Mouse (Mus musculus): ENCODE data around the gene Adprhl1. TPM values are rescaled to one million over a fixed set of nuclear protein-coding genes. Genes with fewer than 3 reads are reported as not detected.

The Adprhl1 gene
- total RNA-seq, 2 experiments from 2014 or later, result 1.3 to 1.4 TPM

- DNase-seq (ENCODE audit: extremely low spot score in 1 of 2, low spot score in 1 of 2), result peak in 1 of 2 experiments; percentile 44
Measured at GRCm38 (mm10) chr8:13200301-13201012, 53.5 kb downstream of the Adprhl1 start, which contains the start of gene Grtp1. Grtp1 (minus strand) TSS chr8:13200620.

GRCm38 (mm10) chr8:13199385-13200061 is 54.4 kb downstream of the Adprhl1 start:
- no peak for DNase-seq (ENCODE audit: extremely low spot score in 1 of 2, low spot score in 1 of 2)

DNA sequence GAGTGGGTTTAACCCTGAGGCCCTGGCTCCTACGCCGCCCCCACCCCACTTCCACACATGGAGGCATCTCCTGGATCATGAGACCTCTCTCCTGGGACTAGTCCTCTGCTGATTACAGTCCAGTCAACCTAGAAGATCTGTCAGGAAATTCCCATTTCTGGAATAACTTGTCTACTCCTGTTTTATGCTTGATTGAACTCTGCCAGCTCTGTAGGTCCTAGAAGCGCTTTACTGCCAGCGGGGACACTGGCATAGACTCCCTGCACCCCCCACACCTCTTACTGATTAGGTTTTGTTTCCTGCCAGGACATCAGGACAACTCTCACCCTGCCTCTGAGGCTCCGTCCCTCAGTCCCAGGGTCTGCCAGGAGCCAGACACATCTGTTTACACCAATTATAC is 56.5 kb downstream of the Adprhl1 start:
- DNase-seq (ENCODE audit: extremely low spot score in 1 of 2, low spot score in 1 of 2), result no peak

DNA sequence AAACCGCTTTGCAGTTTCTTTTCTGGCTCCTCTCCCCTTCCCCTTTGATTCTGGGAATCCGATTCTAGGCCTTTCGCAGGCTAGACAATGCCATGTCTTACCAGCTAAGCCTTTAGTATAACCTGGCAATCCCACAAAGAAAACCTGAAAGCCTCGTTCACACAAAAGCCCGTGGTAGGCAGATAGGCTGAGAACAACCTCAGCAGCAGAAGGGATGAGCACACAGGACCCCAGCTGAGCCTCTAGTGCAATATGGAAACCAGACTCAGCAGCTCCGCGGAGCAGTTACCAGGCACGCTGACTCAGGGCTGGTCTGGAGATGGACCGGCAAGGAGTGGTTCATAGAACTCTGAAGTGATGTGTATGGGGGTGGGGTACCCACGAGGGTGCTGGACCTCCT is 59.1 kb downstream of the Adprhl1 start:
- no peak for DNase-seq (ENCODE audit: extremely low spot score in 1 of 2, low spot score in 1 of 2)

GRCm38 (mm10) chr8:13190235-13190634 is 63.7 kb downstream of the Adprhl1 start:
- DNase-seq (ENCODE audit: extremely low spot score in 1 of 2, low spot score in 1 of 2), result no peak

- DNase-seq (ENCODE audit: extremely low spot score in 1 of 2, low spot score in 1 of 2), result no peak
Measured at GRCm38 (mm10) chr8:13188857-13189256, 65.1 kb downstream of the Adprhl1 start.

DNA sequence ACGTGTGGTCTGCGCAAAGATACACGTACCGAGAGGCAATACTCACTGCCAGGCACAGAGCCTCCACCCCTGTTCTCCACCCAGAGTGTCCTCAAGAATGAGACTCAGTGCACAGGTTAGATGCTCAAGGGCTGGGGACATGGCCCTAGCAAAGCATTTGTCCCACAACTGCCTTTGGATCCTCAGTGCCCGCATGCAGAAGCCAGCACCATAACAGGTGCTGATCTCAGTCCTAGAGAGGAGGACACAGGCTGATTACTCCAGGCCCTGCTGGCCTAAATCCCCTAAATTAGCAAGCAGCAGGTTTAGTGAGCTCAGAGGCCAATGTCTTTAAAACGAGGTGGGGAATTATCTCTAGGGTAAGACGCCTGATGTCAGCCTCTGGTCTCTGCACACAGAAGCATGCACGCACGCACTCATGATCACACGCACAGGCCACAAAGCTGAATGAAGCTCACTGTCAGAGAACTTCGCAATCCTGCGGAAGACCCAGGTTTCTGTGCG is 65.9 kb downstream of the Adprhl1 start:
- DNase-seq (ENCODE audit: extremely low spot score in 1 of 2, low spot score in 1 of 2), result no peak

DNA sequence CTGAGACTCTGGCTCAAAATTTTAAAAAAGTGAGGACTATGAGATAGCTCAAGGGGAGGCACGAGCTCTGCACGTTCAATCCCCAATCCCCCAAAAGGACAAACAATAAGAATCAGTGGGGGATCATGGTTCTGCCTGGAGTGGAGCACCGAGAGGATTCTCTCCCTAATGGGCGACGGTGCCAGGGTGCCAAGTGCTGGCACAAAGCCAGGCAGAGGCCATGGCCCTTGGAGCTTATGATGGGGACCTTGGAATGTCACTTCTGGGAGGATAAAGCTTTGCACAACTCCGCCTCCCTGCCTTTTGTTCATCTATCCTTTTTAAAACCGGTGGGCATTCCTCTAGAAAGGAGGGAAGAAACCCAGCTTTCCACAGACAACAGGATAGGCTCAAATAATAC is 66.3 kb downstream of the Adprhl1 start:
- no peak for DNase-seq (ENCODE audit: extremely low spot score in 1 of 2, low spot score in 1 of 2)

DNA sequence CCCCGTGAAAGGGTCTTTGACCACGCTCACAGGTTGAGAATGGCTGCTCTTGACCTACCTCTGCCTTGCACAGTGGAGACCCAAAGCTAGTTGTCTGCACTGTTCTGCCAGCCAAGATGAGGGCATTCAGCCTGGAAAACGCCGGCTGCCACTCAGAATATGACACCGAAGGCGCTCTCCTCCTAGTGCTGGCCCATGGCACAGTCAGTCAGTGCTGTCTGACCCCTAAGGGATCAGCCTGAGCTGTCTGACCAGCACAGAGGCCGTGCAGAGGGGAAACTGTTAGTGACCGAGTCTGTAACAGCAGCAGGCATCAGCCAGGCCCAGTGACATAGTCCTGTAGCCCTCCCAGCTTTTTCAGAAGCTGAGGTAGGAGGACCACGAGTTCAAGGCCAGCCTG is 66.7 kb downstream of the Adprhl1 start:
- no peak for DNase-seq (ENCODE audit: extremely low spot score in 1 of 2, low spot score in 1 of 2)

DNA sequence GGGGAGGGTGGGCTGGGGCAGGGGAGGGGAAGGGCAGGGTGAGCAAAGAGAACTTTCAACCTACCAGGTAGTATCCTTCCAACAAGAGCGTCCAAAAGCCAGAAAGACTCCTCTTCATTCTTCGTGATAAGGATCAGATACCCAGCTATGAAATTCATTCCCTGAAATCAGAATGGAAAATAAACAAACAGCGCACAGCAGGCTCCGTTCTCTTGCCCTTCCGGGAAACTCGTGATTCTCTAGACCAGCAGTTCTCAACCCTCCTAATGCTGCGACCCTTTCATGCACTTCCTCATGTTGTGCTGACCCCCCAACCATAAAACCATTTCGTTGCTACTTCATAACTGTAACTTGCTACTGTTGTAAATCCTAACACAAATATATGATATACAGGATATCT is 67.1 kb downstream of the Adprhl1 start:
- no peak for DNase-seq (ENCODE audit: extremely low spot score in 1 of 2, low spot score in 1 of 2)

DNA sequence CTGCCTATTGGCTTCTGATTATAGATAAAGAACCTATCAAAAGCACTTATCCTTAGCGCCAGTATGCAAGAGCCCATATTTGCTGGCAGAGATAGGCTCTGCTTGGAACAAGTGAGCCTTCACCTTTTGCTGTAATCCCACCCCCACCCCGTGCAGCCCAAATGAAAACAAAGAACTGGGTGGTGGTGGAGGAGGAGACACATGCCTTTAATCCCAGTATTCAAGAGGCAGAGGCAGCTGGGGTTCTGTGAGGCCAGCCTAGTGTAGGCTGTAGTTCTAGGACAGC is 72.3 kb downstream of the Adprhl1 start:
- no peak for DNase-seq (ENCODE audit: extremely low spot score in 1 of 2, low spot score in 1 of 2)

- no peak for DNase-seq (ENCODE audit: extremely low spot score in 1 of 2, low spot score in 1 of 2)
Measured at GRCm38 (mm10) chr8:13180911-13181690, 72.9 kb downstream of the Adprhl1 start.

- DNase-seq (ENCODE audit: extremely low spot score in 1 of 2, low spot score in 1 of 2), result no peak
Measured at GRCm38 (mm10) chr8:13180408-13180807, 73.6 kb downstream of the Adprhl1 start.

- DNase-seq (ENCODE audit: extremely low spot score in 1 of 2, low spot score in 1 of 2), result no peak
Measured at GRCm38 (mm10) chr8:13179948-13180347, 74.0 kb downstream of the Adprhl1 start.

DNA sequence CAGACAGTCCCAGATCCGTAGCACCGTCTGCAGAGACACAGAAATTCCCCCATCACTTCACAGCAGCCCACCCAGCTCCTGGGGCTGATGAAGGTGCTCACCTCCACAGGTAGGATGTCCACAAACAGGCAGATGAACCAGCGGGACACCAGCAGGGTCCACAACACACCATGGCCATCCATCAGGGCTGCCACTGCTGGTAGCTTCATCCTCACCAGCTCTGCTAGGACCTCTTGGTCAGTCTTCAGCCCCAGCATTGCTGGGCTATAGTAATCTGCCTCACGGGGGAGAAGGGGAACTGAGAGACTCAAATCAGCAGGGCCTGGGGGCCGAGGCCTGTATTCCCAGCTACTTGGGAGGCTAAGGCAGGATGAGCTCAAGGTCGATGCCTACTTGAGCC is 74.5 kb downstream of the Adprhl1 start:
- no peak for DNase-seq (ENCODE audit: extremely low spot score in 1 of 2, low spot score in 1 of 2)

- no peak for DNase-seq (ENCODE audit: extremely low spot score in 1 of 2, low spot score in 1 of 2)
Measured at GRCm38 (mm10) chr8:13178137-13178536, 75.8 kb downstream of the Adprhl1 start.

- DNase-seq (ENCODE audit: extremely low spot score in 1 of 2, low spot score in 1 of 2), result no peak
Measured at GRCm38 (mm10) chr8:13177173-13177852, 76.6 kb downstream of the Adprhl1 start.

DNA sequence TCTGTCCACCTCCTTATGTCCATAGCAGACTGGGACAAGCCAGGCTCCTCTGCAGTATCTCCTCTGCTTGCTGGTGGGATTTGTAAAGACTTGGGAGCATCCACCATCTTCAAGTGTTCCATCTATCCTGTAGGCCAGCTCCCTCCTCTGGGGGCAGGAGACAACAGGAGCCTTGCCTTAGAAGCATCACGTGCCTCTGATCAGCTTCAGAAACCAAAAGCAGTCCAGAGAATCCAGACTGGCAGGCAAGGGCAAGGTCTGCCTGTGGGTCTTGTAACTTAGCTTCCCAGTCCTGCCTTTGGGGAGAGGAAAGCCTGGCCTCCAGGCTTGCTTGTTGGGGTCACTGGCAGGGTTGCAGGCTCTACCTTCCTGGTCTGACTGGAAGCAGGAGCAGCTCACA is 78.3 kb downstream of the Adprhl1 start:
- DNase-seq (ENCODE audit: extremely low spot score in 1 of 2, low spot score in 1 of 2), result no peak

DNA sequence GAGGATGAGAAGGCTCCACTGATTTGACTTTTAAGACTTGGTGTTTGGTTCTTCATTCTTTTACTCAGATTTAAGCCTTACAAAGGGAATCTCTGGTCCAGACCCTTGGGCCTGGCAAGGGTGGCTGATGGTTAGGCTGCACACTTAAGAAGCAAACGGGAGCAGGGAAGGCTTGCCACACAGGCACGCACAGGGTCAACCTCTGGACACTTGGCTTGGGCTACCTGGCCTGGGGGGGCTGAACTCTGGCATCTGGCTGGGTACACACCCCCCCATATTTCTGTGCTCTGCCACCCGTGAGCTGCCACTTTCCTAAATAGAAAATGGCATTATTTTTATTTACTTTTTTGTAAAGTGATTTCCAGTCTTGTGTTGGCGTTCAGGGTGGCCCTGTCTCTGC is 79.2 kb downstream of the Adprhl1 start:
- no peak for DNase-seq (ENCODE audit: extremely low spot score in 1 of 2, low spot score in 1 of 2)

- no peak for DNase-seq (ENCODE audit: extremely low spot score in 1 of 2, low spot score in 1 of 2)
Measured at GRCm38 (mm10) chr8:13174305-13174704, 79.7 kb downstream of the Adprhl1 start.

All from layer of hippocampus, postnatal 25 days (tissue).